Mouse (Mus musculus): ENCODE data around the gene Ccnd2. TPM values are rescaled to one million over a fixed set of nuclear protein-coding genes. Genes with fewer than 3 reads are reported as not detected.

Gene Ccnd2
- polyA plus RNA-seq (2016; fragmentation: Nextera tagmentation; extraction: Ambion mirVana): 609 and 799 TPM in 2 replicates

DNA sequence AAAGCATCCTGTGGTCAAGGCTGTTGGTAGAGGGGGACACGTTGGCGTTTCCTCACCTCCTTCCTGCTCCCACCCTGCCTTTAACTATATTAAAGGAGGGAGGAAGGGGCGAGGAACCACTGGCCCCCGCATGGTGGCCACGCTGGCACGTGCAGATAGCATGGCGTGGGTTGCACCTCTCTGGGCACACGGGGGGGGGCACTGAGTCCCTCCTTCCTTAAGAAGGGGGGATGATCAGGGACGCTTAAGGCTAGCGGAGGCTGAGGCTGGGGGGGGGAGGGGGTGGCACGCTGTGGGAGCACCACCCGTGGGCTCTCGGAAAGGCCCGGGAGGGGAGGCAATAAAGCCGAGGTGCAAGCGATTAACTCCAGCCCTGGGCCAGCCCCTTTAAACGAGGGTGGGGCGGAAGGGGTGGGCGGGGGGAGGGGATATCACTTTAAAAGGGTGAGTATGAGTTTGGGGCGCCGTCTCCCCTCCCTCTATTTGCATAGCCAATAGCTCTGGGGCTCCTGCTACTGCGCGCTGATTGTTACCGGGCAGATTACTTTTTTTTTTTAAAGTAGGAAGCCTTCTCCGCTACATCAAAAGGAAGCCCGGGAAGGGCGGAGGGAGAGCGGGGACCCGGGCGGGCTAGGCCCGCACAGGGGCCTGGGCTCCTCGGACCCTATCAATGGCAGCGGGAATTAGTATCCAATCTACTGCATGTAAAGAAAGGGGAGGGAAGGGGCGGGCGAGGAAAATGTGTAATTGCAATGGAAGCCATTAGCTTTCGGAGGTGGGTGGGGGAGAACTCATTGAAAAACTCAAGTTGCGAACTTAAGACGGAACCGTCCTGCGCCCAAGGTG lies at the start of gene Ccnd2:
Ccnd2 (minus strand) TSS at position 88 of the 846 bp plus-strand sequence.
- peaks cover 58% of the 10 kb centered on the region for H3K4me1 ChIP-seq
- H3K27ac ChIP-seq: peak within 1 kb of the TSS; percentile 97
- under 1% methylated on average over 40 of the region's 40 CpGs for WGBS
- DNase-seq (ENCODE audit: low spot score): peak; percentile 89
- no peaks in the 10 kb centered on the region for H3K27me3 ChIP-seq (ENCODE audit: low read depth, poor library complexity, severe bottlenecking)
- H3K4me3 ChIP-seq: peak within 1 kb of the TSS; percentile 75
- peaks cover 13% of the 10 kb centered on the region for H3K36me3 ChIP-seq
- H3K9me3 ChIP-seq (replicated peaks): no peaks in the 10 kb centered on the region

DNA sequence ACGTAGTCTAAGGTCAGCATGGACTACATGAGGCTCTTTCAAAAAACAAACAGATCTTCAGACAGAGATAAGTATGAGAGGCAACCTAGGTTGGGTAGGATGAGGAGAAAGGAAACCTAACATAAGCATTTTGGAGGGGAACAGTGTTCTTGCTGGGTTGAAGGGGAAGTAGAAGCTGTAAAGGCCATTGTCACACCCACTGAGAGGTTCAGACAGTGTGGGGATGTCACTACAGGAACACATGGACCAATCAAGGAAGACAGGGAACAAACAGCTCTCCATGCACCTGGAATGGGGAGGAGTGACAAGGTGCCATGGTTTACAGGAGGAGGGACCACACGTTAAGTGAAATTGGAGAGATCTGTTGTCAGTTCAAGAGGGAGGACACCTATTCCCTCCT lies 45.0 kb upstream of the Ccnd2 start:
- Histone ChIP-seq H3K9me3 (replicated peaks) (no peaks in the 10 kb centered on the region), H3K36me3 (no peaks in the 10 kb centered on the region), H3K4me3 (no peak overlapping the region), H3K27me3 (ENCODE audit: low read depth, poor library complexity, severe bottlenecking) (no peaks in the 10 kb centered on the region), H3K27ac (no peak overlapping the region), H3K4me1 (no peaks in the 10 kb centered on the region)
- 68% methylated on average over 2 of the region's 2 CpGs for WGBS
- no peak for DNase-seq (ENCODE audit: low spot score)

DNA sequence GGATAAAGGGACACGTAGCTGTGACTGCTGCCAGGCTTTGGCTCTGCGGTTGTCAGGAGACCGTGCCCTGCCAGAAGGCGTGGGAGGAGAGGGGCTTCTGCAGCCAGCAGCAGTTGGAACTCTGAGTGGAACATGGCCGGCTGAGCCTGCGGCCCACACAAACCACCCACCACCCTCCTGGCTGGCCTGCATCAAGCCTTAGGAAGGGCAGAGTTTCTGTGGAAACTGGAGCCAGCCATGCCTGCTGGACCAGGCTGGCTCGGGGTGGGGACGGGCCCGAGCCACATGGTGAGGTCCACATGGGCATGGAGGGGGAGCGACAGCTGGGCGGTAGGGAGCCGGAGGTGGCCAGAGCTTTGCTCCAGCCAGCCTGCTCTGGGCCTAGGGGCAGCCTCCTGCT lies 29.3 kb upstream of the Ccnd2 start:
- no peaks in the 10 kb centered on the region for H3K27me3 ChIP-seq (ENCODE audit: low read depth, poor library complexity, severe bottlenecking)
- H3K36me3 ChIP-seq: no peaks in the 10 kb centered on the region
- peak overlapping the region; percentile 66 for H3K27ac ChIP-seq
- 85% methylated on average over 12 of the region's 12 CpGs for WGBS
- peaks cover 38% of the 10 kb centered on the region for H3K4me1 ChIP-seq
- no peaks in the 10 kb centered on the region for H3K9me3 ChIP-seq (replicated peaks)
- no peak overlapping the region for H3K4me3 ChIP-seq
- no peak for DNase-seq (ENCODE audit: low spot score)

DNA sequence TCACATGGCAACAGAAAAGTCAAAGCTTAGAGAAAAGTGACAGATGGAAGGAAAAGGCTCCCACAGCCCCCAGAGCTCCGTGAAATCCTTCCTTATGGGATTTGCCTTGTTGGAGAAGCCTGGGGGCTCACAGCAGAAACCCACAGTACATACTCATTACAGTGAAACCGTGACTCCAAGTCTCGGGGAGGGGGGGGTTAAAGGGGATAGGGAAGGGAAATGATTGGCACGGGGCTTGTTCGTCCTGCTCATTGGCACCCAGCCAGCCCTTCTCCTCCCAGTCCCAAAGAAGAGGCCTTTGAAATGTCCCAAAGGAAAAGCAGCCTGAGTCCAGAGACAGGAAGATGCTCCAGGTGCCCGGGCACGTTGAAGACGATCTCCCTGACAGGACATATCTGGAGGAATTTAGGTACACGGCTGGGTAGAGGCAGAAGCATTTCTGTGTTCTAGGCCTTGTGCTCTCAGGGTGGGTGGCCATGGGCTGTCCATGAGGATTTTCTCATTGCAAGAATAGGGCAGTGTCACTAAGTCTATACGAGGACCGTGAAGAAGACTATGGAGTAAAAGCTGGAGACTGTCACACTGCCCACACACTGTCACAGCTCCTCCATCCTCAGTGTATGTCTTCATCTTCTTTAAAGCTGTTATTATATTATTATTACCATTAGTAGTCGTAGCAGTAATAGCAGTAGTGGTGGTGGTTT lies 27.2 kb upstream of the Ccnd2 start:
- 82% methylated on average over 12 of the region's 12 CpGs for WGBS
- Histone ChIP-seq H3K27me3 (ENCODE audit: low read depth, poor library complexity, severe bottlenecking) (0 out of 2 replicates have a peak, but pooled peaks cover 3% of the 10 kb centered on the region), H3K4me3 (no peak overlapping the region), H3K9me3 (replicated peaks) (no peaks in the 10 kb centered on the region), H3K4me1 (peaks cover 27% of the 10 kb centered on the region), H3K36me3 (no peaks in the 10 kb centered on the region), H3K27ac (no peak overlapping the region)
- DNase-seq (ENCODE audit: low spot score): no peak

DNA sequence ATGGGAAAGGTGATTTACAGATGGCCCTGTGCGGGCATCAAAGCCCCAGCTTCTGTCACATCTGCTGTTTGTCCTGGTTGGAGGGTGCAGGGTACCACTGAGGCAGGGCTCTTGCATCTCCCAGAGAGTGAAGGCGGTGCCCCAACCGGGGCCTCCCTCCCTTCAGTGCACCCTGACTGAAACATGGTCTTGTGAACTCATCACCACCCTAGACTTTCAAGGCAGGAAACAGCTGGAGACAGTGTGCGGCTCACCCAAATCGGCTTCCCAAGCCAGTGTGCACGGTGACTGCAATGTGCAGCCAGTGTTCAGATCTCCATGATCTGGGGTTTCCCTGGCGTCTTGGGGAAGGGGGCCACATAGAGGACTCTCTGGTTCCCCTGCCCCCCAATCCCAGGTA lies 26.0 kb upstream of the Ccnd2 start:
- Histone ChIP-seq H3K4me1 (peaks cover 25% of the 10 kb centered on the region), H3K36me3 (no peaks in the 10 kb centered on the region), H3K4me3 (no peak overlapping the region), H3K9me3 (replicated peaks) (no peaks in the 10 kb centered on the region), H3K27ac (peak overlapping the region; percentile 33; the same call in 1 of the 2 replicates), H3K27me3 (ENCODE audit: low read depth, poor library complexity, severe bottlenecking) (0 out of 2 replicates have a peak, but pooled peaks cover 3% of the 10 kb centered on the region)
- DNase-seq (ENCODE audit: low spot score): no peak
- 71% methylated on average over 7 of the region's 7 CpGs for WGBS

DNA sequence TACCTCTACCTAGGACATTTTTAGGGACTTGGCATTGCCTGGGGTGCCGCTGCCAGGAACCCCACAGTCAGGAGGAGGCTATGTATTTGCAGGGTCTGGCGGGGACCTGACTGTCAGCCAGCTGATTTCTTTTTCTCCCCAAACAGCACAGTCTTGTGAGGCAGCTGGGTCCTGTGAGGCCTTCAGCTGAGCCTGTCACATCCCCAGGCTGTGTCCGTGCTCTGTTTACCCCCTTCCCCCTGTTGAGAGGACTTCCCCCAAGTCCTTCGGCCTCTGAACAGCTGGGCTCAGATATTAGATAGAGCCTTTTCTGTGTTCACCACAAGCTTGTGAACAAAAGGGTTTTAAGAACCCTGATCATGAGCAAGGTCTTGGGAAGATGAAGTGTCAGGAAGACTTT lies 25.4 kb upstream of the Ccnd2 start:
- Histone ChIP-seq H3K27ac (peak overlapping the region; percentile 37; the same call in 1 of the 2 replicates), H3K4me1 (peaks cover 25% of the 10 kb centered on the region), H3K9me3 (replicated peaks) (no peaks in the 10 kb centered on the region), H3K27me3 (ENCODE audit: low read depth, poor library complexity, severe bottlenecking) (0 out of 2 replicates have a peak, but pooled peaks cover 3% of the 10 kb centered on the region), H3K36me3 (no peaks in the 10 kb centered on the region), H3K4me3 (no peak overlapping the region)
- DNase-seq (ENCODE audit: low spot score): no peak
- WGBS: 41% methylated on average over 4 of the region's 4 CpGs

DNA sequence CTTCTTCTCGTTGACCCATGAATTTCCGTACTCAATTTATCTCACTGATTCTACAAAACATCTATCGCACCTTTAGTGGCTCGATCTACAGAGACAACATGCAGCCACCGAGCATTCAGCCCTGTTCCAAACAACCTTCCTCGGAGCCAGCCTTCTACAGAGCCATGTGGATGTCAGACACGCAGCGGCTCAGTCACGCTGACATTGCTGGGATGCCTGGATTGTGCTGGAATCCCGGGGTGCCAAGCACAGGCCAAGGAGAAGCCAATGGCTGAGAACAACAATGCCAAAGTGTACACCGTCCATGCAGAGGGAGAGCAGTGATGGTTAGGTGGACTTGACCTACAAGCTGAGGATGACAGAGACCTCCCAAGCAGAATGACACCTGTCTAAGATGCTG lies 20.5 kb upstream of the Ccnd2 start:
- H3K27ac ChIP-seq: no peak overlapping the region
- no peak overlapping the region for H3K4me3 ChIP-seq
- H3K4me1 ChIP-seq: peaks cover 12% of the 10 kb centered on the region
- H3K9me3 ChIP-seq (replicated peaks): no peaks in the 10 kb centered on the region
- H3K36me3 ChIP-seq: no peaks in the 10 kb centered on the region
- H3K27me3 ChIP-seq (ENCODE audit: low read depth, poor library complexity, severe bottlenecking): 0 out of 2 replicates have a peak, but pooled peaks cover 3% of the 10 kb centered on the region
- DNase-seq (ENCODE audit: low spot score): no peak
- 91% methylated on average over 11 of the region's 11 CpGs for WGBS

DNA sequence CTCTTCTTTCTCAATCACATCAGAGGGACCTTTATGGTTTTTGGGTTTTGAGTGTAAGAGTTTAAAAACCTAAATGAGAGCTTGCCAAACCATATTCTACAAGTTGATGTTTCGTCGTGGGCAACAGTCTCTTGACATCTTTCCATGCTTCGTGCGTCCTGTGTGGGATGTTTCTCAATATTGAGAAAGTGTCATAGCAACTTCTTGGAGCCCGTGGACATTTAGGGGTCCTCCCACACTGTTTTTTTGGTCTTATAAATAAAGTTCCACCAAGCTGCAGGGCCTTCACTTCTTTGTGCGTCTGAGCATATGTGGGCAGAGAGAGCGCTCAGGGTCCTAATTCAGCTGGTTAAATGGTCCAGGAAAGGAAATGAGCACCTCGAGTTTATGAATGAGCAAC lies 18.7 kb upstream of the Ccnd2 start:
- peaks cover under 1% of the 10 kb centered on the region; the same call in 1 of the 2 replicates for H3K4me1 ChIP-seq
- H3K36me3 ChIP-seq: no peaks in the 10 kb centered on the region
- DNase-seq (ENCODE audit: low spot score): no peak
- 90% methylated on average over 8 of the region's 8 CpGs for WGBS
- H3K9me3 ChIP-seq (replicated peaks): no peaks in the 10 kb centered on the region
- H3K27me3 ChIP-seq (ENCODE audit: low read depth, poor library complexity, severe bottlenecking): no peaks in the 10 kb centered on the region
- H3K4me3 ChIP-seq: no peak overlapping the region
- H3K27ac ChIP-seq: no peak overlapping the region

DNA sequence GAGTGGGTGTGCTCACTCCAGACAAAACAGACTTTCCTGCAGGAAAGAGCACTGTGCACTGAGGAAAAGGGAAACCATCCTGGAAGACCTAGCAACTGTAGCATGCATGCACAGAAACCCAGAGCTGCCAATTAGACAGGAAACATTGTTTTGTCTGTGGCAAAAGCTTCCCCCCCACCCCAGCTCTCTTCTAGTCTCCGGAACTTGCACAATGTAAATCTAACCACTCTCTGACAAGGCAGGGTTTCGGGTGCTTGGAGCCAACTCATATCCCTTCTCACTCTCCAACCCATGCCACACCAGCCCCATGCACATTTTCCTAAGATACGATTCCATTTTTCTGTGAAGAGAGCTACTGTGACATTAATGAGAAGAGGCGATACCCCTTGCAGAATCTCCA lies 13.7 kb upstream of the Ccnd2 start:
- 81% methylated on average over 4 of the region's 4 CpGs for WGBS
- H3K36me3 ChIP-seq: no peaks in the 10 kb centered on the region
- no peak overlapping the region for H3K27ac ChIP-seq
- no peaks in the 10 kb centered on the region for H3K27me3 ChIP-seq (ENCODE audit: low read depth, poor library complexity, severe bottlenecking)
- peaks cover 3% of the 10 kb centered on the region; the same call in 1 of the 2 replicates for H3K4me1 ChIP-seq
- no peak for DNase-seq (ENCODE audit: low spot score)
- no peak overlapping the region for H3K4me3 ChIP-seq
- H3K9me3 ChIP-seq (replicated peaks): no peaks in the 10 kb centered on the region

DNA sequence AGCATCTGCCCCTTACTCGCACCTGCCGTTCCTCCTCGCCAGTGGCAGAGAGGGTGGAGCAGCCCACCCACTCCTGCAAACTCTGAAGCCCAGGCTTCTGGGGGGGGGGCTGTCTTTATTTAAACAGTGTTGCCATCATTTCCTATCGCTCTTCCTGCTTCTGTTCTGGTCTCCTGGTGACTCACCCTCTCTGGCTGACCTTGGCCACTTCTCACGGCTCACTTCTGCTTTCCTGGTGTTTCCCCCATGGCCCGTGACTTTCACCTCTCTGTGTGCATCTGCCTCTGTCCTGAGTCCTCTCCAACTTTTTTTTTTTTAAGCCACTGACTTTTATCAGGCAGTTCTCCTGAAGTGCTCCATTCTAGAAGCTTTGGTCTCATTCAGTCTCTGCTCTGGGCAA lies 10.8 kb upstream of the Ccnd2 start:
- DNase-seq (ENCODE audit: low spot score): no peak
- Histone ChIP-seq H3K9me3 (replicated peaks) (no peaks in the 10 kb centered on the region), H3K27ac (no peak overlapping the region), H3K4me3 (no peak overlapping the region), H3K27me3 (ENCODE audit: low read depth, poor library complexity, severe bottlenecking) (no peaks in the 10 kb centered on the region), H3K36me3 (no peaks in the 10 kb centered on the region), H3K4me1 (peaks cover 3% of the 10 kb centered on the region; the same call in 1 of the 2 replicates)
- WGBS: 59% methylated on average over 6 of the region's 6 CpGs

DNA sequence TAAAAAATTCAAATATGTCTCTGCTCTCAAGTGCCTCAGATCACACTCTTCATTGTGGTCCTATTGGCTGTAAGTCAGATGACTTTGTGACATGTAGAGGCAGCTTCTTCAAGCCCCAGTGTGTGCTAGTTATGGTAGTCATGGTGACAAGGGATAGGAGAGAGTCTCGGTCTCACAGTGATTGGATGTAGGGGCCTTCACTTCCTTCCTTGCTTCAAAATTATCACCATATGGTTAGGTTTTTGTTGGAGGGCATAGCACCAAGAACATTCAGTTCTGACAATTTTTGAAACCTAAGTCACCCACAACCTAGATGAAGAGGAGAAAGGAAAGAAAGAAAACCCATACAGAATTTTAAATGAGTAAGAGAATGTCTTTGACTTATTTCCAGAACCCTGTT lies 5.3 kb upstream of the Ccnd2 start:
- H3K4me1 ChIP-seq: peaks cover 33% of the 10 kb centered on the region
- no peaks in the 10 kb centered on the region for H3K36me3 ChIP-seq
- no peaks in the 10 kb centered on the region for H3K27me3 ChIP-seq (ENCODE audit: low read depth, poor library complexity, severe bottlenecking)
- H3K4me3 ChIP-seq: no peak overlapping the region
- no peaks in the 10 kb centered on the region for H3K9me3 ChIP-seq (replicated peaks)
- no peak overlapping the region for H3K27ac ChIP-seq
- 54% methylated on average over 1 of the region's 1 CpGs for WGBS
- no peak for DNase-seq (ENCODE audit: low spot score)

DNA sequence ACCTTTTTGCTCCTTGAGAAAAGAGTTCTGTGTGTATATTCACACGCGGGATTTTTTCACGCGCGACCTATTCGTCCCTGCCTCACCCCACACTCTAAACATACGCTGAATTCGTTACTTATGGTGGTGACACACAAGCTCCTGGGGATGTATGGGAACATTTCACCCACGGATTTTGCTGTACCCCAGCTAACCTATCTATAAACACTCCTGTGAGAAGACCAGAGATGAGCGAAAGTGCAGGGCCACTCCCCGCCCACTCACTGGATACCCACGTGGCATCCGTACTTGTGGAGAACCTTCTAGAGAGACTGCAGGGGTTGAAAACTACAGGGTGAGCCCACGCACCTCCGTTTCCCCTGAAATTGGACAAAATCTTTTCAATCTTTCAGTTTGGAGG lies 3.5 kb upstream of the Ccnd2 start:
- Histone ChIP-seq H3K4me1 (peaks cover 45% of the 10 kb centered on the region), H3K27ac (peak overlapping the region; percentile 97), H3K9me3 (replicated peaks) (no peaks in the 10 kb centered on the region), H3K27me3 (ENCODE audit: low read depth, poor library complexity, severe bottlenecking) (no peaks in the 10 kb centered on the region), H3K4me3 (peak overlapping the region; percentile 75), H3K36me3 (no peaks in the 10 kb centered on the region)
- DNase-seq (ENCODE audit: low spot score): peak; percentile 48
- WGBS: under 1% methylated on average over 15 of the region's 15 CpGs

DNA sequence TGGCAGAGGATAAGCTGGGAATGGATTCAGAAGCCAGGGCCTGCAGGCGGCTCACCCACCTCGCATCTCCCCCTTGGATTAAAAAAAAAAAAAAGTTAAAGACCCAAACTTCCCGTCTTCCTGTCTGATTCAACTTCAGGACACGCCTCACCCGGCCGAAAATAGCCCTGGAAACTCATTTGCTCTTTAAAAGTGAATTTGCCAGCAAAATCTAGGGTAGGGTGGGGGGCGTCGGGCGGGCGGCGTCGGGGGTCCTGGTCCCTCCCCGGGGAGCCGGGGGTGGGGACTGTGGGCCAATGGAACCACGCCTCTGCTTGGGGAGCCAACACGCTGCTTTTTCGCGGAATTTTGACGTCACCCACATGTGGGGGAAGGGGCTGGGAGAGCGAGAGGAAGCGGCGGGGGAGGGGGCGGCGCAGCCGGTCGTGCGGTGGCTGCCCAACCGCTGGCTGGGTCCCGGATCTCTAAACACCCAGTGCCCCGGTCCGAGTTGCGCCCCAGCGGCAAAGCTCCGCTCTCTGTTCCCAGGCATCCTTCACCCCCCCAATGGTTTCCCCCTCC lies 2.8 kb upstream of the Ccnd2 start:
- DNase-seq (ENCODE audit: low spot score): peak; percentile 94
- H3K27me3 ChIP-seq (ENCODE audit: low read depth, poor library complexity, severe bottlenecking): no peaks in the 10 kb centered on the region
- no peaks in the 10 kb centered on the region for H3K9me3 ChIP-seq (replicated peaks)
- under 1% methylated on average over 34 of the region's 34 CpGs for WGBS
- peak overlapping the region; percentile 75 for H3K4me3 ChIP-seq
- H3K36me3 ChIP-seq: no peaks in the 10 kb centered on the region
- H3K4me1 ChIP-seq: peaks cover 45% of the 10 kb centered on the region
- H3K27ac ChIP-seq: peak overlapping the region; percentile 97

Data from limb, embryonic 10.5 days (tissue).